Mouse (Mus musculus): ENCODE measurements around the gene Afdn. TPM values are rescaled to one million over a fixed set of nuclear protein-coding genes. Genes with fewer than 3 reads are reported as not detected.
A peak's percentile ranks its signal among the peaks of the same experiment; 100 is the strongest.
"Not testable (repeated sequence)": the region's sequence is repeated elsewhere in the genome, so short reads cannot be mapped to it uniquely, and the experiment has no call there.

Gene Afdn
- polyA plus RNA-seq, 1 experiment from 2014 or later: 179 TPM

GRCm38 (mm10) chr17:13790033-13790432 is 29.7 kb downstream of the Afdn start:
- 95% methylated on average over 2 of the region's 2 CpGs for WGBS
- not testable (repeated sequence) for H3K4me2 ChIP-seq (replicated peaks); H3K9ac ChIP-seq (replicated peaks); H3K27me3 ChIP-seq; H3K27ac ChIP-seq (replicated peaks); H3K4me3 ChIP-seq; H3K9me3 ChIP-seq; ATAC-seq (replicated peaks); H3K36me3 ChIP-seq
- peaks cover 12% of the 10 kb centered on the region; the same call in 1 of the 2 replicates for H3K4me1 ChIP-seq

GRCm38 (mm10) chr17:13797691-13798090 is 37.4 kb downstream of the Afdn start:
- no peak overlapping the region for H3K4me2 ChIP-seq (replicated peaks)

GRCm38 (mm10) chr17:13802836-13803408 is 42.6 kb downstream of the Afdn start:
- Histone ChIP-seq H3K4me1 (no peaks in the 10 kb centered on the region), H3K4me2 (replicated peaks) (no peak overlapping the region), H3K9me3 (no peaks in the 10 kb centered on the region), H3K36me3 (peaks cover 18% of the 10 kb centered on the region), H3K4me3 (no peak overlapping the region), H3K9ac (replicated peaks) (no peak overlapping the region), H3K27me3 (no peaks in the 10 kb centered on the region), H3K27ac (replicated peaks) (no peak overlapping the region)
- 82% methylated on average over 2 of the region's 2 CpGs for WGBS
- ATAC-seq (replicated peaks): no peak

More at GRCm38 (mm10) chr17:13797691-13798090, 37.4 kb downstream of the Afdn start:
- Histone ChIP-seq H3K36me3 (no peaks in the 10 kb centered on the region), H3K27ac (replicated peaks) (no peak overlapping the region), H3K27me3 (no peaks in the 10 kb centered on the region), H3K9me3 (no peaks in the 10 kb centered on the region), H3K4me3 (no peak overlapping the region), H3K4me1 (no peaks in the 10 kb centered on the region), H3K9ac (replicated peaks) (no peak overlapping the region)
- no peak for ATAC-seq (replicated peaks)
- 85% methylated on average over 1 of the region's 1 CpGs for WGBS

- ATAC-seq (replicated peaks): no peak
- H3K4me2 ChIP-seq (replicated peaks): no peak overlapping the region
- no peaks in the 10 kb centered on the region for H3K9me3 ChIP-seq
- H3K4me3 ChIP-seq: no peak overlapping the region
- H3K4me1 ChIP-seq: no peaks in the 10 kb centered on the region
- H3K27ac ChIP-seq (replicated peaks): no peak overlapping the region
- H3K36me3 ChIP-seq: peaks cover 37% of the 10 kb centered on the region
- H3K9ac ChIP-seq (replicated peaks): no peak overlapping the region
- no peaks in the 10 kb centered on the region for H3K27me3 ChIP-seq
- WGBS: 89% methylated on average over 1 of the region's 1 CpGs
These were observed 45.7 kb downstream of the Afdn start for GRCm38 (mm10) chr17:13806016-13806415.

GRCm38 (mm10) chr17:13817789-13818188 is 57.5 kb downstream of the Afdn start:
- peaks cover 12% of the 10 kb centered on the region for H3K36me3 ChIP-seq
- no peak for ATAC-seq (replicated peaks)
- no peaks in the 10 kb centered on the region for H3K4me1 ChIP-seq
- no peak overlapping the region for H3K4me2 ChIP-seq (replicated peaks)
- no peaks in the 10 kb centered on the region for H3K9me3 ChIP-seq
- 94% methylated on average over 2 of the region's 2 CpGs for WGBS
- no peaks in the 10 kb centered on the region for H3K27me3 ChIP-seq
- no peak overlapping the region for H3K9ac ChIP-seq (replicated peaks)
- H3K4me3 ChIP-seq: no peak overlapping the region
- no peak overlapping the region for H3K27ac ChIP-seq (replicated peaks)

GRCm38 (mm10) chr17:13819342-13819741 is 59.0 kb downstream of the Afdn start:
- Histone ChIP-seq H3K36me3 (peaks cover 19% of the 10 kb centered on the region), H3K9ac (replicated peaks) (no peak overlapping the region), H3K4me3 (no peak overlapping the region), H3K27ac (replicated peaks) (no peak overlapping the region), H3K4me1 (no peaks in the 10 kb centered on the region), H3K9me3 (no peaks in the 10 kb centered on the region), H3K4me2 (replicated peaks) (no peak overlapping the region), H3K27me3 (no peaks in the 10 kb centered on the region)
- 96% methylated on average over 4 of the region's 4 CpGs for WGBS
- no peak for ATAC-seq (replicated peaks)

- WGBS: 97% methylated on average over 2 of the region's 2 CpGs
These were observed 60.3 kb downstream of the Afdn start for GRCm38 (mm10) chr17:13820676-13821075.

GRCm38 (mm10) chr17:13825421-13825820 is 65.1 kb downstream of the Afdn start:
- Histone ChIP-seq H3K4me2 (replicated peaks) (no peak overlapping the region), H3K36me3 (peaks cover 31% of the 10 kb centered on the region; the same call in 1 of the 2 replicates), H3K27ac (replicated peaks) (no peak overlapping the region), H3K27me3 (no peaks in the 10 kb centered on the region), H3K9me3 (no peaks in the 10 kb centered on the region), H3K4me3 (no peak overlapping the region), H3K4me1 (no peaks in the 10 kb centered on the region), H3K9ac (replicated peaks) (no peak overlapping the region)
- ATAC-seq (replicated peaks): no peak
- 87% methylated on average over 2 of the region's 2 CpGs for WGBS

More at GRCm38 (mm10) chr17:13820676-13821075, 60.3 kb downstream of the Afdn start:
- Histone ChIP-seq H3K4me1 (no peaks in the 10 kb centered on the region), H3K9ac (replicated peaks) (no peak overlapping the region), H3K9me3 (no peaks in the 10 kb centered on the region), H3K27ac (replicated peaks) (no peak overlapping the region), H3K27me3 (no peaks in the 10 kb centered on the region), H3K36me3 (peaks cover 31% of the 10 kb centered on the region), H3K4me3 (no peak overlapping the region), H3K4me2 (replicated peaks) (no peak overlapping the region)
- ATAC-seq (replicated peaks): no peak

- Histone ChIP-seq H3K4me2 (replicated peaks) (no peak overlapping the region), H3K9me3 (no peaks in the 10 kb centered on the region), H3K9ac (replicated peaks) (no peak overlapping the region), H3K27me3 (no peaks in the 10 kb centered on the region), H3K4me3 (no peak overlapping the region), H3K27ac (replicated peaks) (no peak overlapping the region), H3K4me1 (no peaks in the 10 kb centered on the region), H3K36me3 (peaks cover 46% of the 10 kb centered on the region)
- 98% methylated on average over 1 of the region's 1 CpGs for WGBS
- no peak for ATAC-seq (replicated peaks)
These were observed 69.9 kb downstream of the Afdn start for GRCm38 (mm10) chr17:13830234-13830633.

- H3K27ac ChIP-seq (replicated peaks): no peak overlapping the region
- peaks cover 45% of the 10 kb centered on the region for H3K36me3 ChIP-seq
- H3K4me3 ChIP-seq: no peak overlapping the region
- no peaks in the 10 kb centered on the region for H3K4me1 ChIP-seq
- H3K4me2 ChIP-seq (replicated peaks): no peak overlapping the region
- H3K9ac ChIP-seq (replicated peaks): no peak overlapping the region
- WGBS: 88% methylated on average over 1 of the region's 1 CpGs
- no peaks in the 10 kb centered on the region for H3K27me3 ChIP-seq
- H3K9me3 ChIP-seq: no peaks in the 10 kb centered on the region
- ATAC-seq (replicated peaks): peak; percentile 69
These were observed 70.5 kb downstream of the Afdn start for GRCm38 (mm10) chr17:13830636-13831341.

GRCm38 (mm10) chr17:13835876-13836275 is 75.5 kb downstream of the Afdn start:
- peaks cover 37% of the 10 kb centered on the region for H3K36me3 ChIP-seq
- no peak overlapping the region for H3K4me2 ChIP-seq (replicated peaks)
- ATAC-seq (replicated peaks): peak; percentile 51
- no peak overlapping the region for H3K4me3 ChIP-seq
- no peaks in the 10 kb centered on the region for H3K4me1 ChIP-seq
- no peak overlapping the region for H3K9ac ChIP-seq (replicated peaks)
- WGBS: 76% methylated on average over 4 of the region's 4 CpGs
- no peaks in the 10 kb centered on the region for H3K9me3 ChIP-seq
- no peaks in the 10 kb centered on the region for H3K27me3 ChIP-seq
- H3K27ac ChIP-seq (replicated peaks): no peak overlapping the region

GRCm38 (mm10) chr17:13850175-13850574 is 89.8 kb downstream of the Afdn start:
- H3K4me3 ChIP-seq: no peak overlapping the region
- H3K9ac ChIP-seq (replicated peaks): no peak overlapping the region
- H3K4me1 ChIP-seq: peaks cover 6% of the 10 kb centered on the region; the same call in 1 of the 2 replicates
- no peak for ATAC-seq (replicated peaks)
- WGBS: 92% methylated on average over 2 of the region's 2 CpGs
- no peak overlapping the region for H3K4me2 ChIP-seq (replicated peaks)
- no peak overlapping the region for H3K27ac ChIP-seq (replicated peaks)
- H3K36me3 ChIP-seq: peaks cover 74% of the 10 kb centered on the region
- H3K9me3 ChIP-seq: no peaks in the 10 kb centered on the region
- no peaks in the 10 kb centered on the region for H3K27me3 ChIP-seq

All from forebrain, embryonic 15.5 days (tissue).